Mouse (Mus musculus) right cerebral cortex, postnatal 10 days (tissue): Measurements from ENCODE around the gene Rnf38.

Experiments
- DNase-seq, 2 experiments: peaks; one replicate each; pipeline ENCODE4 v3.0.0; 2021; ENCODE audit warnings: low spot score in 2 of 2

Gene Rnf38

GRCm38 (mm10) chr4:44233713-44234003 is at the start of gene Rnf38:
Gene Rnf38 (minus strand): TSS chr4:44233789.
- no peak for DNase-seq

DNA sequence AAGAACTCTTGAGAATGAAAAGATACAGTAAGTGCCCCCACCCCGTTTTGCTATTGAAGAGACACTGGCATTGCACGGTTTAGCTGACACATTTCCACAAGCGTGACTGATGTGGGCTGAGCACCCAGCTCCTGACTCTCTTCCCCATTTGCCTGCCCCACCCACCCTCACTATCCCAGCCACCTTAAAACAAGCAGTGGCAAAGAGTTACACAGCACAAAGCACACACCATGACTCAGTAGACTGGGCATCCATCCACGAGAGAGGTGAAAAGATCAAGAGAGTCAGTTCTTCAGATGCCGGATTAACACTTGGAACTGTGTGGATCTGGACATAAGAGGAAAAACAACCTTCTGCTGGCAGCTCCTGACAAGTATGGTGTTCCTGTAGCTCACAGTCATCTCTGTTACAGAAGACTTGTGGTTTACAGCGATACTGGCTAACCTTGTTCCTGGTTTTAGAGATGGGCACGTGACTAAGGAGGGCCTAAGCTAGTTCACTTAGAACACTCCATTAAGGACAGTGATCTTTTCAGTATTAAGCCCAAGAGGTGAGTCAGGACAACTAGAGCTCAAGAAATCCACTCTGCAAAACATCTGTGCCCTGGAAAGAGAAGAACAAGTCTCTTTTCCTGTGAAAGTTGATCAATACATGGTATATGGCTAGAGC is 48.1 kb upstream of the Rnf38 start:
- DNase-seq: no peak

DNA sequence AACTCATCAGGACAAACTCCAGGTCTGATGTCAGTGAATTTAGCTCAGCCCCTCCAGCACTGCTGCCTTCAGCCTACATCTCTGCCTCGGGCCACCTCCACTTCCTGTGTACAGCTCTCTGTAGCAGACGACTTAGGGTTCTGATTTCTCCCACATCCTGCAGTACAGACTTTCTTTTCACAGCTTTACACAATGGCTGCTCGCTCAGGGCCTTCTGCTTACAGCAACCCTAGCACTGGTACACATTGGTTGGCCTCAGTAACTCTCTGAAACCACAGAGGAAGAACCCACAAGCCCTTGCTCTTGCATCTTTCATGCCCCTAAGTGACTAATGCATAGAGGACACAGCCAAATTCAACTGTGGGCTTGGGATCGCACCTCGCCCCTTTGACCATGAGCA is 37.5 kb upstream of the Rnf38 start:
- no peak for DNase-seq

DNA sequence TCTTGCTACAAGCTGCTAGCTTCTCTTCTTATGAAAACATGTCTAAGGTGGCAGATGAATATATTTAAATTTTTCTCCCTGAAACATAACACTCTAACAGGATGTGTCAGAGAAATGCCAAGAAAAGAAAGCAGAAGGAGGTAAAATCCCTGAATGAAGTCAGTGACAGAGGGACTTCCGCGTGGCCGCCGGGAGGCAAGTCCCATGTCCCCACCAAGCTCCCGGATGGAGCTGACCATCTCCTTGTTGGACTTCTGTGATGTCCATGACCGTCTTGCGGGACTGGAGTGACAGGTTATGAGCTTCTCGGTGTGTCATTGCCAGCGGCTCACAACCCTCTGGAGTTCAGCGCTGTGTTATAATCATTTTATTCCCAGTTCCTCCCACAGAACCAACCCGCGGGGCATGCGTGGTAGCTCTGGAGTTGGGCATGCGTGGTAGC is 35.8 kb upstream of the Rnf38 start:
- DNase-seq: no peak

- no peak for DNase-seq
These were observed 33.8 kb upstream of the Rnf38 start for GRCm38 (mm10) chr4:44267437-44267836.

GRCm38 (mm10) chr4:44265500-44265899 is 31.9 kb upstream of the Rnf38 start:
- no peak for DNase-seq

GRCm38 (mm10) chr4:44260244-44260643 is 26.7 kb upstream of the Rnf38 start:
- no peak for DNase-seq

DNA sequence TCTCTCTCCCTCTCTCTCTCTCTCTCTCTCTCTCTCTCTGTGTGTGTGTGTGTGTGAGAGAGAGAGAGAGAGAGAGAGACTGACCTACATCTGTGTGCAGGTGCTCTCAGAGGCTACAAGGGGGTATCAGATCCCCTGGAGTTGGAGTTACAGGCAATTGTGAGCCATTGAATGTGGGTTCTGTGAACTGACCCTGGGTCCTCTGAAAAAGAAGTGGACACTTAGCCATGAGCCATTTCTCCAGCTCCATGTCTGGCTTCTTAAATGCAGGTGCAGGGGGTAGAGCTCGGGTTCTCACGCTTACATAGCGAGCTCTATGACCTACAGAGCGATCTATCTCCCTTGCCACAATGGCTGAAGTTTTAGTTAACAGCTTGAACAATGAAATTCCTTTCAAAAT is 25.5 kb upstream of the Rnf38 start:
- no peak for DNase-seq

- DNase-seq: no peak
These were observed 21.0 kb upstream of the Rnf38 start for GRCm38 (mm10) chr4:44254579-44254978.

- no peak for DNase-seq
These were observed 19.6 kb upstream of the Rnf38 start for GRCm38 (mm10) chr4:44253191-44253590.

GRCm38 (mm10) chr4:44251966-44252916 is 18.7 kb upstream of the Rnf38 start:
- peak; percentile 40 to 53 for DNase-seq

GRCm38 (mm10) chr4:44251521-44251920 is 17.9 kb upstream of the Rnf38 start:
- DNase-seq: no peak

DNA sequence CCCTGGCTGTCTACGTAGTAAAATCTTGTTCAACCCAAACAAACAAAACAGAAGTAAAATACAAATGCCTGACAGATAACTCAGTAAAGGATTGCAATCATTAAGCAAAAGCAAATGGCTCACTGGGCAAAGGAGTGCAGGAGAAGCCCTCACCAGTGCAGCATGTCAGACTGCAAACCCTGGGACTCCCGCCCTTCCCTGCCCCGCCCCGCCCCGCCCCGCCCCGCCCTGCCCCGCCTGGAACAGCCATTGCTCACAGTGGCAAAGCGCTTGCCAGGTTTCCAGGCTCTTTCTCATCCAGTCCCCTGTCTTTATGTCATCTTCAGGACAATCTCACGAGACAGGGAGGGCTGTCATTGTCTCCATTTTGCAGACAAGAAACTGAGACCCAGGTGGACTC is 16.1 kb upstream of the Rnf38 start:
- DNase-seq: no peak

DNA sequence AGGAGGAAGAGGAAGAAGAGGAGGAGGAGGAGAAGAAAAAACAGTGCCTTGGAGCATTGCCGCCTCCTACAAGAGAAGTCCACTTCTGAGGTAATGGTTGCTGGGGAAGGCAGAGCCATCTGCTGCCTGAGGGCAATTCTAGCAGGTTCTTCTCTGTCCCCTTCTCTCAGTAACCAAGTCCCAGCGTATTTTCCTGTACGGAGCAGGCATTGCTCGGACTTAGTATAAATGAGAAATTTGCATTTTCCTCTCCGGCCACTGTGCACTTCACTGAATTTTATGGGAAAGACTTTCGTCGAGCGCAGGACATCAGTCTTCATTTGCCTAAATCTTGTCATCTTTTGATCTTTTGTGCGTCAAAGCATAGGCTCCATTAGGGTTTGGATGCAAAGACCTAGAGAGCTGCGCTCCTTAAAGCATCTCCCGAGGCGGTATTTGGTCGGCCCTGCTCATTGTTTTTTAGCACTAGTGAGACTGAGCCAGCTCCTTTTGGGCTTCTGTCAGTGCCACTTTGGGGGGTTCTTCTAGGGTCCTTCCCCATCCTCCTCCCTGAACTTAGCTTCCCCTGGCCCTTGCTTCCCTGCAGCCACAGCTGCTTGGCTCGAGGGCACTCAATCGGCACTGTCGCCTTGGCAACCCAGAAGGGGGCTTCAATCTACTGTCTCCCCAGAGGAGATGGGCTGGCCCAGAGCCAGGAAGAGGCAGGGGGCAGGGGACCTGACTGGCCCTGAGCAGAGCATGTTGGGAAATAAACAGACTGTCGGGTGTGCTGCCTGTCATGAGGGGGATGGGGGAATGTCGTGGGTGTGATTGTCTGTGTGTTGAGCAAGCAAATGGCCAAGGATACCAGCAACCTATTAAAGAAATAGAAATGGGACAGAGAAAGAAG is 13.7 kb upstream of the Rnf38 start:
- DNase-seq: peak; percentile 70 to 77

DNA sequence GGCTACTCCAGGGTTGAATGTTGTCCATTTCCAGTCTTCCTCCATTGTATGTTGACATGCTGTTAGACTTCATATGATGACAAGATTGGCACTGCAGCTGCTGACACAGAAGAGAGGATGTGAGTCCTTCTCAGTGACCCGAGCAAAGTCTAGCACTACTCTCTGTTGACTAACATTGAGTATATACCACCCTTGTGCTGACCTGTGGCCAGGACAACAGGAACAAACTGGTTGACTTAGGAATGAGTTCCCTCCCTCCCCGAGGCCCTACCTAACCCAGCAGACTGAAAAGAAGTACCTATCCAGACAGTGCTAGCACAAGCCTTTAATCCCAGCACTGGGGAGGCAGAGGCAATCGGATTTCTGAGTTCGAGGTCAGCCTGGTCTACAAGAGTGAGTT is 12.7 kb upstream of the Rnf38 start:
- DNase-seq: no peak

DNA sequence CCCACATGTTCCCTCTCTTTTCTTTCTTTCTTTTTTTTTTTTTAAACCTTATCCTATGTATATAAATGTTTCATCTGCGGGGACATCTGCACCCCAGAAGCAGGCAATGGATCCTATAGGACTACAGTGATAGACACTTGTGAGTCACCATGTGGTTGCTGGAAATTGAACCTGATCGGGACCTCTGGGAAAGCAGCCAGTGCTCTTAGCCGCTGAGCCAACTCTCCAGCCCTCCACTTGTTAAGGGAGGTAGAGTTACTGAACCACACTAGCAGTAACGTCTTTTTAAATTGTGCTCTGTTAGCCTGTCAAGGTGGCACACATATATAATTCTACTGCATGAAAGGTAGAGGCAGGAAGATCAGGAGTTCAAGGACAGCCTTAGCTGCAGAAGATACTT is 8.0 kb upstream of the Rnf38 start:
- DNase-seq: no peak

DNA sequence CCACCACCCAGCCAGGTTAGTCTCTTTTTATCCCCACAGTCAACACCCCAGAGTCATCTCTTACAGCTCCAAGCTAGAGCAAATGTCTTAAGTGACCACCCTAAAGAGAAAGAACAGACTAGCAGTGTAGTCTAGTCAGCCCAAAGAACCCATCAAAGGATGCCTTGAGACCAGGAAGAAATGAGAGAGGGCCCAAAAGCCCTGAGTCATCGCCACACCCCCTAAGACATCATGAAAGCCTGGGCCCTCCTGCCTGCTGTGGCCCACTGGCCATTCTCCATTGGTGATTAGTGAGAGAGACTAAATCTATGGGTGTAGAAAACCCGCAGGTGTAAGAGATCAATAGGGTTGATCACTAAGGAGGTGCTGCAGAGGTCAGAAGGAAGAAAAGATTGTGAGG is 2.4 kb upstream of the Rnf38 start:
- DNase-seq: no peak

GRCm38 (mm10) chr4:44234004-44234866 is 646 bp upstream of the Rnf38 start:
- DNase-seq: peak; percentile 92

DNA sequence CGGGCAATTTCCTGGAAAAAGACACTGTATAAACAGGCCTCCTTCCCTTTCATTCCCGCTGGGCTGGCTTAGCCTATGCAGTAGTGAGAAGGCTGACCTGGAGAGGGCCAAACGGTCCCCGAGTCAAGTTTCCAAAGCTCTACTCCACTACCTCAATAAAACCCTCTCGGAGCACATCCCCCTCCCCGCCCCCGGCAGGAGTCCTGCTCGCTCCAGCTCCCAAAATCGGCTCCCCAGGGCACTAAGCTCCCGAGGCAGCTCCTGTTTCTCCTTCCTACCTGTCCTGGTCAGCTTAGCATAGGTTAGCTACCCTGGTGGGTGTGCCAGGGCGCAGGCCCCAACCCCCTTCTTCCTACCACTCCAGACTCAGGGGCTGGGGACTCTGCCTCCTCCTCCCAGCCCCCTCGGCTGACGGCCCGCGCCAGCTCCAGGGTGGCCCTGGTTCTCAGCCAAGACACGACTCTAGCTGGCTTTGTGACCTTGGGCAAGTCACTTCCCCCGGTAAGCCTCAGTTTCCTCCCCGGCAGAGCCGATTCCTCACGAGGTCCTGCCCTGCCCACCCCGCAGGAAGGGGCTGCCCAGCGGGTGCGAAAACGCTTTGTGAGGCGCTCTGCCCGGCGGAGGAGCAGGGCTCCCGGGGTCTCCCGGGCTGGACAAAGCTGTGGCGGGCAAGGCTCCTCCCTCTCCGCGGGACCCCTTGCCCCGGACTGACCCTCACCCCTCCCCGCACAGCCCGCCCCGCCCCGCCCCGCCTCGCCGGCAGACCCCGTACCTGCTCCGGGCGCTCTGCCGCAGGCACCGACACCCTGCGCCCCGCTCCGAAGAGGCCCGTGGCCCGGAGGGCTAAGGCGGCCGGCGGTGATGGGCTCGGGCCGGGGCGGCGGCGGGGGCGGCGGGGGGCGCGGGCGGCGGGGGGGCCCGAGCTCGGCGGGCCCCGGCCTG is 547 bp downstream of the Rnf38 start:
- peak; percentile 56 to 64 for DNase-seq

GRCm38 (mm10) chr4:44225128-44225527 is 8.5 kb downstream of the Rnf38 start:
- no peak for DNase-seq
